Mouse (Mus musculus): ENCODE data around the gene Ubald2.

DNA sequence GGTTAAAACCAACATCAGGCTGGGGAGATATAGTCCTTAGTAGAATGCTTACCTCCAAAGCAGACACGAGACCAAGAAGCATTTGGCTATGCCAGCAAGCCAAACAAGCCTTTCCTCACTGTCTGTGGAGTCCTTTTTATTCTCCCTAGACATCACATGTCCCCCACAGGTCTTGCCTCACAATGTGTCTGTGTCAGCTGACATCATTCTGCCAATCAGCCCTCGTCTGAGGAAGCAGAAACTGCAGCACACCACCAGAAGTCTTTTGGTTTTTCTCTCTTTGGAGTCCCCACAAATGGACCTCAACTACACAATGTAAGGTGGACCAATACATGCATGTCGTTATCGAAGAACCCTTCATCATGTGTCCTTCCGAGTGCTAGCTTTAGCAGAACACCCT, 16.8 kb upstream of the Ubald2 start:
- no peak for TF ChIP-seq POLR2A (IDR thresholded peaks at IDR 0.05; ENCODE audit: borderline replicate concordance, extremely low read depth, low read depth, low read length)
- no peak for TF ChIP-seq CTCF (IDR thresholded peaks at IDR 0.05; ENCODE audit: insufficient read depth, low read length)

All from lung, adult 2 months (tissue).